Mouse (Mus musculus): ENCODE data around the gene Arl14. TPM values are rescaled to one million over a fixed set of nuclear protein-coding genes. Genes with fewer than 3 reads are reported as not detected.

Gene Arl14
- not detected in 2 replicates for polyA plus RNA-seq (2012; ENCODE audit: insufficient read depth, insufficient read length, low replicate concordance, missing spikeins)

- no peak for TF ChIP-seq POLR2A (IDR thresholded peaks at IDR 0.05; ENCODE audit: insufficient read depth, low read depth, low read length)
- no peak for TF ChIP-seq CTCF (IDR thresholded peaks at IDR 0.05; ENCODE audit: insufficient read depth, low read depth, low read length)
- 68% methylated on average over 8 of the region's 8 CpGs for WGBS
- no peak within 1 kb of the TSS for H3K27ac ChIP-seq (ENCODE audit: insufficient read depth, low read depth, low read length)
- H3K4me3 ChIP-seq (ENCODE audit: insufficient read depth, low read depth, low read length) = no peak within 1 kb of the TSS
- H3K4me1 ChIP-seq (ENCODE audit: control insufficient read depth, insufficient read depth, low read length) = no peaks in the 10 kb centered on the region
These were observed at the start of gene Arl14 for GRCm38 (mm10) chr3:69221806-69222501. TSS of gene Arl14 (plus strand) at chr3:69222419.

GRCm38 (mm10) chr3:69175229-69175628 lies 47.0 kb upstream of the Arl14 start:
- WGBS = 7% methylated on average over 1 of the region's 1 CpGs
- TF ChIP-seq POLR2A (IDR thresholded peaks at IDR 0.05; ENCODE audit: insufficient read depth, low read depth, low read length) = no peak
- no peak for TF ChIP-seq CTCF (IDR thresholded peaks at IDR 0.05; ENCODE audit: insufficient read depth, low read depth, low read length)
- Histone ChIP-seq H3K27ac (ENCODE audit: insufficient read depth, low read depth, low read length) (no peak overlapping the region), H3K4me3 (ENCODE audit: insufficient read depth, low read depth, low read length) (no peak overlapping the region), H3K4me1 (ENCODE audit: control insufficient read depth, insufficient read depth, low read length) (peaks cover 3% of the 10 kb centered on the region; the same call in 1 of the 2 replicates)

GRCm38 (mm10) chr3:69177168-69177797 lies 44.9 kb upstream of the Arl14 start:
- H3K27ac ChIP-seq (ENCODE audit: insufficient read depth, low read depth, low read length) = no peak overlapping the region
- no peak overlapping the region for H3K4me3 ChIP-seq (ENCODE audit: insufficient read depth, low read depth, low read length)
- 82% methylated on average over 15 of the region's 15 CpGs for WGBS
- TF ChIP-seq POLR2A (IDR thresholded peaks at IDR 0.05; ENCODE audit: insufficient read depth, low read depth, low read length) (no peak), CTCF (IDR thresholded peaks at IDR 0.05; ENCODE audit: insufficient read depth, low read depth, low read length) (no peak)
- peaks cover 3% of the 10 kb centered on the region; the same call in 1 of the 2 replicates for H3K4me1 ChIP-seq (ENCODE audit: control insufficient read depth, insufficient read depth, low read length)

- no peak for TF ChIP-seq POLR2A (IDR thresholded peaks at IDR 0.05; ENCODE audit: insufficient read depth, low read depth, low read length)
- no peak for TF ChIP-seq CTCF (IDR thresholded peaks at IDR 0.05; ENCODE audit: insufficient read depth, low read depth, low read length)
- H3K4me3 ChIP-seq (ENCODE audit: insufficient read depth, low read depth, low read length) = no peak overlapping the region
- no peak overlapping the region for H3K27ac ChIP-seq (ENCODE audit: insufficient read depth, low read depth, low read length)
- H3K4me1 ChIP-seq (ENCODE audit: control insufficient read depth, insufficient read depth, low read length) = peaks cover 3% of the 10 kb centered on the region; the same call in 1 of the 2 replicates
These were observed 44.3 kb upstream of the Arl14 start for GRCm38 (mm10) chr3:69177914-69178313.

- no peak for TF ChIP-seq POLR2A (IDR thresholded peaks at IDR 0.05; ENCODE audit: insufficient read depth, low read depth, low read length)
- no peak for TF ChIP-seq CTCF (IDR thresholded peaks at IDR 0.05; ENCODE audit: insufficient read depth, low read depth, low read length)
- 32% methylated on average over 14 of the region's 14 CpGs for WGBS
- Histone ChIP-seq H3K4me1 (ENCODE audit: control insufficient read depth, insufficient read depth, low read length) (peaks cover 3% of the 10 kb centered on the region; the same call in 1 of the 2 replicates), H3K27ac (ENCODE audit: insufficient read depth, low read depth, low read length) (no peak overlapping the region), H3K4me3 (ENCODE audit: insufficient read depth, low read depth, low read length) (no peak overlapping the region)
These were observed 43.7 kb upstream of the Arl14 start for GRCm38 (mm10) chr3:69178365-69179004.

- Histone ChIP-seq H3K4me3 (ENCODE audit: insufficient read depth, low read depth, low read length) (no peak overlapping the region), H3K4me1 (ENCODE audit: control insufficient read depth, insufficient read depth, low read length) (peaks cover 3% of the 10 kb centered on the region; the same call in 1 of the 2 replicates), H3K27ac (ENCODE audit: insufficient read depth, low read depth, low read length) (no peak overlapping the region)
- TF ChIP-seq CTCF (IDR thresholded peaks at IDR 0.05; ENCODE audit: insufficient read depth, low read depth, low read length) (no peak), POLR2A (IDR thresholded peaks at IDR 0.05; ENCODE audit: insufficient read depth, low read depth, low read length) (no peak)
- 94% methylated on average over 8 of the region's 8 CpGs for WGBS
These were observed 40.7 kb upstream of the Arl14 start for GRCm38 (mm10) chr3:69181531-69181930.

- Histone ChIP-seq H3K4me1 (ENCODE audit: control insufficient read depth, insufficient read depth, low read length) (peaks cover 6% of the 10 kb centered on the region; the same call in 1 of the 2 replicates), H3K27ac (ENCODE audit: insufficient read depth, low read depth, low read length) (no peak overlapping the region), H3K4me3 (ENCODE audit: insufficient read depth, low read depth, low read length) (no peak overlapping the region)
- no peak for TF ChIP-seq POLR2A (IDR thresholded peaks at IDR 0.05; ENCODE audit: insufficient read depth, low read depth, low read length)
These were observed 40.0 kb upstream of the Arl14 start for GRCm38 (mm10) chr3:69182225-69182624.

GRCm38 (mm10) chr3:69185244-69185643 lies 37.0 kb upstream of the Arl14 start:
- 80% methylated on average over 7 of the region's 7 CpGs for WGBS
- Histone ChIP-seq H3K4me1 (ENCODE audit: control insufficient read depth, insufficient read depth, low read length) (0 out of 2 replicates have a peak, but pooled peaks cover 3% of the 10 kb centered on the region), H3K4me3 (ENCODE audit: insufficient read depth, low read depth, low read length) (no peak overlapping the region), H3K27ac (ENCODE audit: insufficient read depth, low read depth, low read length) (no peak overlapping the region)
- TF ChIP-seq POLR2A (IDR thresholded peaks at IDR 0.05; ENCODE audit: insufficient read depth, low read depth, low read length) = no peak
- TF ChIP-seq CTCF (IDR thresholded peaks at IDR 0.05; ENCODE audit: insufficient read depth, low read depth, low read length) = no peak

GRCm38 (mm10) chr3:69186031-69186430 lies 36.2 kb upstream of the Arl14 start:
- WGBS = 90% methylated on average over 4 of the region's 4 CpGs
- Histone ChIP-seq H3K4me1 (ENCODE audit: control insufficient read depth, insufficient read depth, low read length) (0 out of 2 replicates have a peak, but pooled peaks cover 3% of the 10 kb centered on the region), H3K4me3 (ENCODE audit: insufficient read depth, low read depth, low read length) (no peak overlapping the region), H3K27ac (ENCODE audit: insufficient read depth, low read depth, low read length) (no peak overlapping the region)
- TF ChIP-seq CTCF (IDR thresholded peaks at IDR 0.05; ENCODE audit: insufficient read depth, low read depth, low read length) (no peak), POLR2A (IDR thresholded peaks at IDR 0.05; ENCODE audit: insufficient read depth, low read depth, low read length) (no peak)

All from olfactory bulb, adult 2 months (tissue).